Mouse (Mus musculus): ENCODE results near the gene Pam16.

DNA sequence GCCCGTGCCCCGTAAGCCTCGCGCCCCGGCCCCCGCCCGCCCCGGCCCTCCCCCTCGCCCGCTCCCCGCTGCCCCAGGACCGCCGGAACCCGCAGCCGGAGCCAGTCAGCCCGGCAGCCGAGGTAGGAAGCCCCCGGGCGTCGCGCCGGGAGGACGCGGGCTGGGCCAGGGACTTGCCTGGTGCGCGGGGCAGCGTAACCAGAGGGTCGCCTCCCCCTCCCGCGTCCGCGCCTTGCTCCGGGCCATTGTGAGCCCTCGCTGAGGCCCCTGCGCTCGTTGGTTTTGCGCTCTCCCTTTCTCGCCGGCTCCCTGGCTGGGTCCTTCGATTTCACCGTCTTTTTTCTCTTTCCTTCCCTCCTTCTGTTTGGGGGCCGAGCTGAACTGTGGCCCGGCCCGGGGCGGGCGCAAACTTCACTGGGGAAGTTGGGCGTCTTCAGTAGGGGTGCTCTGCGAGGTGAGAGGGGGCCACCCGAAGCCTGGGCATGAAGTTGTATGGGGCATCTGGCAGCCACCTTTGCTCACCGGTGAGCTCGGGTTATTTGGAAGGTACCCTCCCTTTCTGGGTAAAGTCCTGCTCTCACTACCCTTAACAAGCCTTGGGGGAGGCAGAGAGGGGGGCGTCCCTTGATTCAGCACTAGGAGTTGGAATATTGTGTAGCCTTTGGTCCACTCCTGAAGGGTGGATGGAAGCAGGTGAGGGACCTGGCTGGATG lies 29.8 kb downstream of the Pam16 start:
- TF ChIP-seq CTCF (IDR thresholded peaks at IDR 0.05; ENCODE audit: control insufficient read depth, insufficient read depth, insufficient read length) (no peak), MAX (IDR thresholded peaks at IDR 0.05) (no peak)

All from C2C12 (cell line).